Mouse (Mus musculus): ENCODE data around the gene Spsb3.

Gene Spsb3

DNA sequence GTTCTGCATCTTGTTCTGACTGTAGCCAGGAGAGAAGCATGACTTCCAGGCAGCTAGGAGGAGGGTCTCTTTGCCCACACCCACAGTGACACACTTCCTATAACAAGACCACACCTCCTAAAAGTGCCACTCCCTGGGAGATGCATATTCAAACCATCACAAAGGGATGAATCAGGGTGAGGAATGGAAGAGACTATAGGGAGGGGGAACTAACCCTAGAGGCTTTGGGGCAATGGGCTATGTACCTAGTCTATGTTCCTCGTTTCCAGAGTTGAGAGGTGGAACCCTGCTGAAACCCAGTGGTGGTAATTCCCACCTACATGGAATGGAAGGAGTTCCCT, 12.1 kb upstream of the Spsb3 start:
- DNase-seq (ENCODE audit: low spot score) = no peak

DNA sequence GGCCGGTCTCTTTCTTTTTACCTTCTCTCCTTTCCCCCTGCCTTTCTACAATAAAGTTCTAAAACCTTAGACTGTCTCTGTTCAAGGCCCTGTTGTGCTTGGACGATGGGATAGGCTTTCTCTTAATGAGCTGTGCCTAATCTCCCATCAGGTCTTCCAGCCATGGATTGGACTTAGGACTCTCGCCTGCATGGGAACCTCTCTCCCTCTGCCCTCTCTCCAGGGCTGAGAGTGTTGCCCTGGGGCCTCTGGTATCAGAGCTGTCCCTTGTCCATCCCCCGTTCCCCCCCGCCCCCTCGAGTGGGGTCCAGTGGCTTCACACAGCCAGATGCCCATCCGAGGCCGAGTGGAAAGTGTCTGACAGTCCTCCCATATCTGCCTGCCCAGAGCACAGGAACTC, 11.5 kb upstream of the Spsb3 start:
- no peak for DNase-seq (ENCODE audit: low spot score)

DNA sequence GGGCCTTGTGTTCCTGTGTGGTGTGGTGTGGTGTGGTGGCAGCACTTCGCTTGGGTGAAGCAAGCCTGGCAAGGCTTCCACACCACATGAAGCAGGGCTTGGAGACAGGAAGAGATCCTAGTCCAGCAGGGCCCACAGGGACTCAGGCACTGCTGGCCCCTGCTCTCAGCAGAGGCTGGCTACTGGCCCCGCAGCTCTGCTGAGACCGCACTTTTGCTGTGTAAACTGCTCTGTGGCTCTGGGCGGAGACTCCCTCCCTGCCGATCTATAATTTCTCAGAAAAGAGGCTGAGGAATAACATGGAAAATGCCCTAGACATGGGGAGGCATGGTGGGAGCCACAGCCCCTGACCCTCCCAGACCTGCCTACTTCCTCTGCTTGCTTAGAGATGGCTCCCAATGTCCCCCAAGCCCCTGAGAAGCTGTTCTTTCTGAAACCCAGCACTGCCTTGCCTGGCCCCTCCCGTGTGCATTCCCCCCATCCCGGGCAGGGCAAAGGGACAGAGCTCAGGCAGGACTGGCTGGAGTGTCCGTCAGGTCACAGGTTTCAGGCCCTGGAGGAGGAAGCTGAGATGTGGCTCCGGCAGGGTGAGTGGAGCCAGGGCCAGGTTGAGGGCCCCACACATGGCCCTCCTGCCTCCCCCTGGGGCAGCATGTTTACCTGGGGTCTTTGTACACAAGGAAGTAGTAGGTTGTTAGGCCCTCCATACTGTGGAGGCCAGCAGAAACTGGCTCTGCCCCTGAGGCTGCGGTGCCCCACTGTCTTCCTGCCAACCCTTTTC, 8.9 kb upstream of the Spsb3 start:
- peak; percentile 86 for DNase-seq (ENCODE audit: low spot score)

DNA sequence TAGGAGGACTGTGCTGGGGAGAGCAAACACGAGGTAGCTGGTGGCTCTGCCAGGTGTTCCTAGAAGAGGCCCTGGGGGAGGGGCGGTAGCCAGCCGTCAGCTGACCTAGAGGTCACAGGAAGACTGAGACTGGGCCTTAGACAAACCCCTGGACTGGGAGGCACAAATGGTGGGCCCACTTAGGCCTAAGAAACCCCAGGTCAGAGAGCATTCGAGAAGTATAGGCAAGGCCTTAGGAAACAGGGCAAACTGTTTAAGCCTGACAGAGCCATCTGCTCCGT, 8.4 kb upstream of the Spsb3 start:
- DNase-seq (ENCODE audit: low spot score) = peak; percentile 80

DNA sequence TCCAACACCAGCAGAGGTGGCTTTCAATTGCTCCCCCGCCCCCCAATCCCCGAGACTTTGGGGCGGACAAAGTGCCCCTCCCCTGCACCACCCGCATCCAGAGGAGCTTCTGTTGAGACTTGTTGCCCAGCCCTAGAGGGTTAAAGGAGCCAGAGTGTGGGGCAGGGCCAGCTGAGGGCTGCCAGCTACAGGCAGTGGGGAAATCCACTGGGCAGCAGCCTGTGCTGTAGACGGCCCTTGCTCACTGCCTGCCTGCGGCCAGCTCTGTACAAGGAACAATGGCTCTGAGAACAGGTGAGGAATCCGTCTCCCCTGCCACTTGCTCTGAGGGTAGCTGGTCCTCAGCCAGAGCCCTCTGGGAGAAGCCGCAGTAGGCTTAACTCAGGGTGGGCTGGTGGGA, 7.9 kb upstream of the Spsb3 start:
- DNase-seq (ENCODE audit: low spot score) = no peak

DNA sequence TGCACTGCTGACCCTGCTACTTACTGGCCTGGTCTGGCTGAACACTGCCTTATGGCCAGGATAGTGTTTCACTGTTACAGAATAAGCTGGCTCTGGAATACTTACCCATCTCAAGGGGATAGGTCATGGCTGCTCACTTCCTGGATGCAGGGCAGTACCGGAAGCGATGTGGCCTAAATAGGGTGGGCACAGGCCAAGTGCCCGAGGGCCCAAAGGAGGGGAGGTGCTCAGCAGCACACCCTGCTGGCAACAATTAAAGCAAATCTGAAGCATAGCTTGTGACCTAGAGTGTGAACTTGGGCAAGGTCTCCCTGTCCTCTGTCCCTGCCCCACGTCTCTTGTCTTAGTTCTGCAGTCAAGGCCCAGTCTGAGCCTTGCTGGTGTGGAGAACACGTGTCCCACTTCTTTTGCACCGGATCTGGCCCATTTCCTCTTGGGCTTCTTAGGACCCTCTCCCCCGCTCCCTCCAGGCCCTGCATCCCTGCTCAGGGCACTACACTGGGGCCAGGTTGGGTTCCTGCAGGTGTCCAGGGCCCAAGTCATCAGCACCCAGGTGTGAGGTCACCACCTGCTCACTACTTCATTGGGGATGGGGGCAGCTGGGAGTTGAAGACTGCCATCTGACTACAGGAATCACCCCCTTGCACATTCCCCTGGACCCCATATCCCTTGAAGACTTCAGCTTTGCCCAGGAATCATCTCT, 4.6 kb upstream of the Spsb3 start:
- no peak for DNase-seq (ENCODE audit: low spot score)

DNA sequence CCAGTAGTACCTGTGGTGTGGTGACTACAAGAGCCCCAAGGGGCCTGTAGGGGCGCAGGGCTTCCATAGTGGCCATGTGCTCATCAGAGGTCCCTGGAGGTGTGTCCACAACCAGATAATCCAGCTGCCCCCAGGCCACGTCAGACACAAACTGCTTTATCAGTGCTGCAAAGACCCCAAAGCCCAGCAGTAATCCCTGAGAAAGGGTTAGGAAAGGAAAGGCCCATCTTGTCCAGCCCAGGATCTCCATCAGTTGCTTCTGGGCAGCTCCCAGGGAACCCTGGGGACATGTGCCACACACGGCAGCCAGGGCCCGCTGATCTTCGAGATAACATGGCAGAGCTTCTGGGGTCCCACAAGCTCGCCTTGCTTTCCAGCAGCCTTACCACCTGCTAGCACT, 2.1 kb upstream of the Spsb3 start:
- DNase-seq (ENCODE audit: low spot score) = no peak

DNA sequence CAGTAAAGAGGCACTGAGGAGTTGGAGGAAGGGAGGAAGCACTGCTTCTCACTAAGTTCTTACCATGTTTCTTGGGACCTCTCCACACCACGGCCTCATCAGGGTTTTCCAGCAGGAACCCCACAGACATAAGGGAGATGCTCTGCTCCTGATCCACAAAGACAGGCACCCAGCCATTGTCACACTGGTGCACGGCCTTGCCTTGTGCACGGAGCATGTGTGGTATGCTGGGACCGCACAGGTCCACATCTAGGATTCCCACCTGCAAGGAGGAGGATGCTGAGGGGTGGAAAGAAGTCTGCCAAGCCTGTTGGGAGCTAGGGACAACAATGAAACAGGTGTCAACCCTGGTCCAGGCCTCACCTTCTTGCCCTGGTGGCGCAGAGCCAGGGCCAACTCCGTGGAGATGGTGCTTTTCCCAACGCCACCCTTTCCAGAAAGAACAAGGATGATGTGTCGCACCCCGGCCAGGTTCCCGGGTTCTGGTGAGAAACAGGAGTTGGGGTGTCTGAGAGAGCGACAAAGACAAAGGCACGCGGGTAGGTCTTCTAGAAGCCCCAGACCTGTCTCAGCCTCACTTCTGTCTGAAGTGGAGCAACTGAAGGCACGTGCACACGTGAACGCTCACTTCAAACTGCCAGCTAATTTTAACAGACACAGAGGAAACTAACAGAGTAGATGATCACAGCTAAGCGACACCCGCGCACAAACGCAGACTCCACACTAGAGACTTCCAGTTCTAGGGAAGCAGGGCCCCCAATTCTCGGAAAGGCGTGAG, 898 bp upstream of the Spsb3 start:
- no peak for DNase-seq (ENCODE audit: low spot score)

DNA sequence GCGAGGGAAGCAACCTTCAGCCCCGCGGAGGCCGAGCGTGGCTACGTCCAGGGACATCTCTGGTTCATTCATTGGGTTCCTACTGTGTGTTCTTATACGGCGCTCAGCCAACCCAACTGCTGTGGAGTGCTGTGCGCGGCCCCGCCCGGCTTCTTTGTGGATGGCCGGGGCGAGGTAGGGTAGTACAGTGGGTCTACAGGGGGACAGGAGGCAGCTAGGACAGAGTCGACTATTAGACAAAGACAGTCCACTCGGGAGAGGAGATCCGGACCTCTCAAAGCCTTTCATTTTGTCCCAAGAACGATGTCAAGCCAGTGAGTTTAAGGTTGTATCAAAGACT, 459 bp downstream of the Spsb3 start:
- no peak for DNase-seq (ENCODE audit: low spot score)

DNA sequence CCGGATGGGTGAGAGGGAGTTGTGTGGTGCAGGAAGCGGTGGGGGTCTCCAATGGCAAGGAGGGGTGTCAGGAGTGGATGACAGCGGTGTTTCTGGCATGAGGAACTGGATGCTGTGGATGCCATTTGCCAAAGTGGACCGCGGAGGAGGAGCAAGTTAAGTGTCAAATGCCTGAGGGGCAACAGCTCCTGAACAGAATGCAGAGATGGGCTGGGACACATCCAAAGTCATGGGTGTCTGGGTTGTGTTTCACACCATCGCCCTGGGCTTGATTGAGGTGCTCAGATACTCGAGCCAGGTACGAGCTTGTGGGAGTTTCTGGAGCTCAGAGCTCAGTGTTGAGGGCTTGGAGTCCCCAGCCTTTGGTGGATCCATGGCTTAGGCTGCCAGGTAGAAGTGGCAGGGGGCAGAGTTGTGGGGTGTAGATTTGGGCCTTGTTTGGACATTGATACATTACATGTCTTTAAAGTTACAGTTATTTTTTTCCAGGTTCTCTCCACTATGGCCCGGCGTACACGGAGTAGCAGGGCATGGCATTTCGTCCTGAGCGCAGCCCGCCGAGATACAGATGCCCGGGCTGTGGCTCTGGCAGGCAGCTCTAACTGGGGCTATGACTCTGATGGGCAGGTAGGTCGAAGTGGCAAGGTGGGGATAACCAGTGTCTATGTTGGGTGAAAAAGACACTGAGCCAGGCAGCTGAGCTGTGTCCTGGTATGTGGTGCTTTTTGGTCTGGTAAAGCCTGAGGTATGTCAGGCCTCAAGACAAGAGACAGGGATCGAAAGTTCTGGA, 1.0 kb downstream of the Spsb3 start:
- no peak for DNase-seq (ENCODE audit: low spot score)

DNA sequence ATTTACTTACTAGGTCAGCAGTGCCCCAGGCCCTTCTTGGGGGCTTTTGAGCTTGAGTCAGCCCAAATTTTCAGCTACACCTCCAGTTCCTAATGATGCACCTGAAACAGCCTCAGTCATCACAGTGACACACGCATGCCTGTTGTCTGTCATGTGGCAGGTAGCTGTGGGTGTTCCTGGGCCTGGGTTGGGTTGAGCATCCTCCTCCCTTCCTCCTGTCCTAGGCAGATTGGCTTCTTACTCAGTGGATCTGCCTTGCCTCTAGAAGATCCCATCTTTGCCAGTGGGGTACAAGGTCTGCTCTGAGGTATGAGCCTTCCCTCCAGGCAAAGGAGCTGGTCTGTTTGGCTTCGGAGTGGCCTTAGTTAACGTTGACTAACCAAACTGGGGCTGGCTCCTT, 2.4 kb downstream of the Spsb3 start:
- no peak for DNase-seq (ENCODE audit: low spot score)

DNA sequence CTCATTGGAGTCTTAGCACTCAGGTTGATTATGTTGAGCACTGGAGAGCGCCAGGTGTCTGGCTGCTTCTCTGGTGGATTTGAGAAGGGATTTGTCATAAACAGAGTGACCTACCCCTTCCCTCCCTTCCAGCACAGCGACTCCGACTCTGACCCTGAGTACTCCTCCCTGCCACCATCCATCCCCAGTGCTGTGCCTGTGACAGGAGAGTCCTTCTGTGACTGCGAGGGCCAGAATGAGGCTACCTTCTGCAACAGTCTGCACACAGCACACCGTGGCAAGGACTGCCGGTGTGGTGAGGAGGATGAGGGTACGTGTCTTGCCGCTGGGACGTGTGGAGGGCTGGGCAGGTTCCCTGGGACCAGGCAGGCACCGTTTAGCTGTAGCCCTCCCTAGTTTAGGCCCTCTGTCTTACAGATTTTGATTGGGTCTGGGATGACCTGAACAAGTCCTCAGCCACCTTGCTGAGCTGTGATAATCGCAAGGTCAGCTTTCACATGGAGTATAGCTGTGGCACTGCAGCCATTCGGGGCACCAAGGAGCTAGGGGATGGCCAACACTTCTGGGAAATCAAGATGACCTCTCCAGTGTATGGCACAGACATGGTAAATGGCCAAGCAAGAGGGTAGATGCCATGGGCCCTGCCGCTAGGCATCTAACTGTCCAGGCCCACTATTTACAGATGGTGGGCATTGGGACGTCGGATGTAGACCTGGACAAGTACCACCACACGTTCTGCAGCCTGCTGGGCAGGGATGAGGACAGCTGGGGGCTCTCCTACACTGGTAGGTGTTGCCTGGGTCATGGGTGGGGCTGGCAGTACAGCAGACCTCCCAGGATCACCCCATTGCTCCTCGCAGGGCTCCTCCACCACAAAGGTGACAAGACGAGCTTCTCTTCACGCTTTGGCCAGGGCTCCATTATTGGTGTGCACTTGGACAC, 4.0 kb downstream of the Spsb3 start:
- no peak for DNase-seq (ENCODE audit: low spot score)

DNA sequence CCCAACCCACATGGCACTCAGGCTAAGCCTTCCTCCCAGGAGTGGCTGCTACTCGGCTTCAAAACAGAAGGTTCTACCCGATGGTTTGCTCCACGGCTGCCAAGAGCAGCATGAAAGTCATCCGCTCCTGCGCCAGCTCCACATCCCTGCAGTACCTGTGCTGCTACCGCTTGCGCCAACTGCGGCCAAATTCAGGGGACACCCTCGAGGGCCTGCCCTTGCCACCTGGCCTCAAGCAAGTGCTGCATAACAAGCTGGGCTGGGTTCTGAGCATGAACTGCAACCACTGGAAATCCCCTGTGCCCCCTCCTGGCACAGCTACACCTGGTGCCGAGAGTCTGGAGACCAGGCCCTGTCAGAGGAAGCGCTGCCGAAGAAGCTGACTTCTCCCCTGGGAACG, 4.9 kb downstream of the Spsb3 start:
- no peak for DNase-seq (ENCODE audit: low spot score)

DNA sequence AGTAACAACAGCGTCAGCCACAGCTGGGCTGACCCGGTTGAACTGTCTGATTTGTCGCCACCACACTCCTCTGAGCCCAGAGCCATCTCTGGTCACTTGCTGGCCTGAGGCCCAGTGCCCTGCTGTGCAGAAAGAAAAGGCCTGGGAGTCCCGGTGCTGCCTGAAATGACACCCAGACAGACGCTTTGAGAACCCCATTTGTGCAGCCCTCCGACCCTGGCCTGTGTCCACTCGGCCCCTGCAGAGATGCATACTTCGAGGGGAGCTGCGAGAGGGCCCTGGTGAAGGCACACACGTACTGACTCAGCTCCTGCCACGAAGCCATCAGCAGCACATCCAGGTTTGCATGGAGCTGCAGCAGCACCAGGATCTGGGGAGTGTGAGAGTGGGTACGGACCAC, 6.3 kb downstream of the Spsb3 start:
- DNase-seq (ENCODE audit: low spot score) = no peak

DNA sequence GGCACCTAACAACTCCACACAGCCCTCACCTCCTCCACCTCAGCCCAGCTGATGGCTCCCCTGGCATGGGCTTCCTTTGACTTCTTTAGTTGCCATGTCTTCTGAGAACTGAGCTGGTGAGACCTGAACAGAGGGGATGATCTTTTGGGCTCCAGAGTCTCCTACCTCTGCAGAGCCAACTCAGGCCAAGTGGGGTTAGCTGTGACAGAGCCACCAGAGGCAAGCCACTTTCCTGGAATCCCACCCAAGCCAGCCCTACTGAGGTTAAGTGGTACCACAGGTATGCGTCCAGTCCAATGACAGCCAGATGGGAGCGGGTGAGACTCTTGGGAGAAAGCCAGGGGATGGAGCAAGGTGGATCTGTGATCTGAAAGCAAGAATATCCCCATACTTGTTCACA, 6.8 kb downstream of the Spsb3 start:
- DNase-seq (ENCODE audit: low spot score) = no peak

DNA sequence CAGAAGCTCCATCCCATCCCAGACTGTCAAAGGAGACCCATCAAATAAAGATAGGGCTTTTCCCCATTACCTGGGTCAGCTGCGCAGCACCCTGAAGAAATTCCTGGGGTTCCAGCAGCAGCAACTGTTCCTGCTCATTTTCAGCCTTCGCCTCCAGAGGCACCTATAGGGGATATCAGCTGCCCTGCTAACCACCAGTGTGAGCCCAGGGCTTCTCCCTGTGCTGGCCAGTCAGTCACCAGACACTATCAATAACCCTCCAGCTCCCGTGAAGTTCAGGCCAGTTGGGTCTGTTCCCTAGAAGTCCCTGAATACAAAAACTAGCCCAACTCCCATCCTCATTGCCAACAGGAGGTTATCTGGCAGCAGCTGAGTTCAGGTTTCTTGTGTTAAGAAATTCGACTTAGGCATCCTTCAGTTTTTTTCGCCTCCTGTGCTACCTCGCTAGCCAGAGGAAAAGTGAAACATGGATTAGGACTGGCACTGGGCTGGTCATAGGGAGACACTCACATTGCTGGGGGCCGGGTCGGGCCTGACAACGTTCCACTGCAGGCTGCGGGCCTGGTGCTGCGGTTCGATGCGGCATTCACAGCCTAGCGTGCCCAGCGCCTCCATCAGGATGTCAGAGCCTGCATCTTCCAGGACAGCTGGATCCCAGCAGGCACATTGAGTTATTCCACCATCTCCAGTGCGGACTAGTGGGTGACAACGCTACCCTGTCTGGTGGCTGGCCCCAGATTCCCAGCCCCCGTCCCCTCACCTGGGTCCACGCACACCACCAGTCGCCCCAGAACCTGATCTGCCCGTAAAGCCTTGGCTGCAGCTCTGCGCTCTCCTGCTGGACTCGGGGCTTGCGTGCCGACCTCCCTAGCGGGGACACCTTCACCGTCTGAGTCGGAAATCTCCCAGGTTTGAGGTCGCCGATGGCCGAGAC, 7.9 kb downstream of the Spsb3 start:
- DNase-seq (ENCODE audit: low spot score) = no peak

DNA sequence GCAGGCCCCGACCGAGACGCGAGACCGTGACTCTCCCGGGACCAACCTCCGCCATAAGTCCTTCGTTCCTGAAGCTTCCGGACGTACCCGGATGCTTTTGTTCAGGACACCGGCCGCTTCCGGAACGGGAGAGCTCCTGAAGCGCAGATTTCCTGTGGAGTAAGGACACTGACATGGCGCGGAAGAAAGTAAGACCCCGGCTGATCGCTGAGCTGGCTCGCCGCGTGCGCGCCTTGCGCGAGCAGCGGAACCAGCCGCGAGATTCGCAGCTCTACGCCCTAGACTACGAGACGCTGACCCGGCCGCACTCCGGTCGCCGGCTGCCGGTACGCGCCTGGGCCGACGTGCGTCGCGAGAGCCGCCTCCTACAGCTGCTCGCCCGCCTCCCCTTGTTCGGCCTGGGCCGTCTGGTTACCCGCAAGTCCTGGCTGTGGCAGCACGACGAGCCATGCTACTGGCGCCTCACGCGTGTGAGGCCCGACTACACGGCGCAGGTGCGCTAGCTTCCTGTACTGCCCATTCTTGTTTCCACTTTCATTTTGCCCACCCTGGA, 8.6 kb downstream of the Spsb3 start, which contains the start of the genes Eme2 and Mrps34:
TSS of gene Eme2 (minus strand) at position 93 of the 553 bp plus-strand sequence.
TSS of gene Mrps34 (plus strand) at position 122 of the 553 bp plus-strand sequence.
- peak; percentile 85 for DNase-seq (ENCODE audit: low spot score)

DNA sequence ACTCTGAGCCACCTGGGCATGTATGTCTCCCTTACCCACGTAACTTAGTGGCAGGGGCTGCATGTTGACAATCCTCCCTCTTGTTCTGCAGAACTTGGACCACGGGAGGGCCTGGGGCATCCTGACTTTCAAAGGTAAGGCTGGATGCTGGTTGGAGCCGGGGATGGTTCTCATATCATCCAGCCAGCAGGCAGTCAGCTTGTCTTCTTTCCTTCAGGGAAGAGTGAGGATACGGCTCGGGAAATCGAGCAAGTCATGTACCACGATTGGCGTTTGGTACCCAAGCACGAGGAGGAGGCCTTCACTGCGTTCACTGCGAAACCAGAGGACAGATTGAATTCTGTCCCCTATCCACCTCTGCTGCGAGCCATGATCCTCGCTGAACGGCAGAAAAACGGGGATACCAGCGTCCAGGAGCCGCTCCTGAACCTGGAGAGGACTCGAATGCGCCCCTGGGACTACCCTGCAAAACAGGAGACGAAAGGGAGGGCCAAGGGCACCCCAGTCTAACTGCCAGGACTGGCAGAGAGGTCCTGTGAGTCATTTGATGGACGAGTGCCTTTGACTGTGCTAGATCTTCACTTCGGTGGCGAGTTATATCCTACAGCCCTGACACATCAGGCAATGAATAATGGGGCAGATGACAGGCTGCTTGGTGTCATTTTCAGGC, 9.3 kb downstream of the Spsb3 start:
- no peak for DNase-seq (ENCODE audit: low spot score)

DNA sequence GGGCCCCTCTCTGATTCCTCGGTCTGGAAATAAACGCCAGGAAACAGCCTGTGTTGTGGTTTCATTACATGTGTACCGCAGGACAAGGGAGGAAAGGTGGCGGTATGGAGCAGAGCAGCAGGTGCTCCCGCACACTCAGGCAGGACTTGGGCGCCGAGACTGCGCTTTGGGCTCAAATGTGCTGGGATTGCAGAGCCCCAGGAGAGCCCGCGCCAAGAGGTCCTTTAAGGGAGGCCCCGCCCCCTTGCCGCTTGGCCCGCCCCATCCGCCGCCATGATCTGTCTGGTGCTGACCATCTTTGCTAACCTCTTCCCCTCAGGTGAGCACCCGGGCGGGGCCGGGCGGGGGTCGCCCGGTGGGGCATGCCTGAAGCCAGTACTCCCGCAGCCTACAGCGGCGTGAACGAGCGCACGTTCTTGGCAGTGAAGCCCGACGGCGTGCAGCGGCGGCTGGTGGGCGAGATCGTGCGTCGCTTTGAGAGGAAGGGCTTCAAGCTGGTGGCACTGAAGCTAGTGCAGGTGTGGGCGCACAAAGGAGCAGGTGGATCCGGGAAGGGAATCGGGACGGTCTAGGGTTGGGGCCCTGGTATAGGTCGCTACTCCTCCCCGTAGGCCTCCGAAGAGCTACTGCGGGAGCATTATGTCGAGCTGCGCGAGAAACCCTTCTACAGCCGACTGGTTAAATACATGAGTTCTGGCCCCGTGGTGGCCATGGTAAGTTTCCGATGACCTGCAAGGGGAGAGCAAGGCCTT, 10.0 kb downstream of the Spsb3 start, which contains the start of gene Nme3:
TSS of gene Nme3 (plus strand) at position 260 of the 752 bp plus-strand sequence.
- DNase-seq (ENCODE audit: low spot score) = peak; percentile 91
